Comparison of ENCODE assay signal across 9 mouse cellular contexts in the genomic region with DNA sequence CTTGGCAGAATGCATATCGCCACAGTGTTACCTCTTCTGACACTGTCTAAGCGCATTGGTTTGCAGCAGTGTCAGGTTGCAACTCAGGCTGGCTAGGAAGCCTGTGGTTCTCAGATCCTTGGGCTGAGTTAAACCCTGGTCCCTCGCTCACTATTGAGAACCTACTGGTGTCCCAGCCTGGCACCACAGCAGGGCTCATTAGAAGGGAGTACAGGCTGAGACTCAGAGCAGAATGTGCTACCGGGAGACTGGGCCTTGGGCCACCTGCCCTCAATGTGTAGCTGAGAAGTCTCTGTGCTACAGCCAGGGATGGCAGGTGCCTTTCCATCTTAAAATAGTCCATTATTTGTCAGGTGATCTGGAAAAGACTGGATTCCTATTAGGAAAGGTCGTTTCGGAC. TPM values are rescaled to one million over a fixed set of nuclear protein-coding genes. Genes with fewer than 3 reads are reported as not detected.
DNase-seq lines count a peak whose midpoint lies in the region; ATAC-seq and TF ChIP-seq lines count a peak whose summit lies in the region.
"Had no signal": no experiment of that assay in that cellular context is flagged by ENCODE, and none has a peak within 500 bp of the region (broad histone marks: within the 10 kb centered on the region; RNA-seq: fewer than 3 reads in every experiment).

No protein-coding gene starts in this region.

- no peak overlapping the region for H3K4me3 ChIP-seq in hindbrain, embryonic 16.5 days (ENCODE audit: low read length)
- no peak overlapping the region for H3K4me3 ChIP-seq in stomach, postnatal 0 days (ENCODE audit: low read depth, low read length)
- H3K4me3 ChIP-seq: liver, embryonic 15.5 days had no signal

- no peaks in the 10 kb centered on the region for H3K36me3 ChIP-seq in hindbrain, embryonic 16.5 days (ENCODE audit: control insufficient read depth, insufficient read depth, low read length)
- H3K36me3 ChIP-seq in stomach, postnatal 0 days (ENCODE audit: control insufficient read depth, insufficient read depth, low read length), result no peaks in the 10 kb centered on the region
- H3K36me3 ChIP-seq: liver, embryonic 15.5 days had no signal

- peak; percentile 32 for ATAC-seq in hindbrain, embryonic 16.5 days
- no peak for ATAC-seq in stomach, postnatal 0 days (ENCODE audit: low FRiP score, low TSS enrichment)

- H3K4me1 ChIP-seq in hindbrain, embryonic 16.5 days (ENCODE audit: control insufficient read depth, insufficient read depth, low read depth, low read length), result peaks cover 14% of the 10 kb centered on the region
- no peaks in the 10 kb centered on the region for H3K4me1 ChIP-seq in stomach, postnatal 0 days (replicated peaks; ENCODE audit: control insufficient read depth, insufficient read depth)
- H3K4me1 ChIP-seq: liver, embryonic 15.5 days had no signal

- no peak overlapping the region for H3K9ac ChIP-seq in hindbrain, embryonic 16.5 days (ENCODE audit: low read depth, low read length)
- no peak overlapping the region for H3K9ac ChIP-seq in stomach, postnatal 0 days (ENCODE audit: low read length)
- H3K9ac ChIP-seq: liver, embryonic 15.5 days had no signal

- no peaks in the 10 kb centered on the region for H3K9me3 ChIP-seq in hindbrain, embryonic 16.5 days (ENCODE audit: control insufficient read depth, low read length)
- no peaks in the 10 kb centered on the region for H3K9me3 ChIP-seq in stomach, postnatal 0 days (ENCODE audit: control insufficient read depth, low read length)
- H3K9me3 ChIP-seq: liver, embryonic 15.5 days had no signal

- WGBS in hindbrain, embryonic 16.5 days, result 57% methylated on average over 6 of the region's 6 CpGs
- WGBS in stomach, postnatal 0 days, result 71% methylated on average over 6 of the region's 6 CpGs

- TF ChIP-seq EP300 in stomach, postnatal 0 days (optimal IDR thresholded peaks at IDR 0.05), result no peak

- H3K4me2 ChIP-seq in hindbrain, embryonic 16.5 days (ENCODE audit: low read length), result no peak overlapping the region
- H3K4me2 ChIP-seq in stomach, postnatal 0 days (replicated peaks; ENCODE audit: low read depth), result no peak overlapping the region
- H3K4me2 ChIP-seq: liver, embryonic 15.5 days had no signal

- no peak for TF ChIP-seq CTCF in stomach, postnatal 0 days (IDR thresholded peaks at IDR 0.05; ENCODE audit: low read depth)

- peak overlapping the region; percentile 46 for H3K27ac ChIP-seq in hindbrain, embryonic 16.5 days (ENCODE audit: low read depth, low read length)
- no peak overlapping the region for H3K27ac ChIP-seq in stomach, postnatal 0 days (replicated peaks)
- H3K27ac ChIP-seq: liver, embryonic 15.5 days had no signal

- no peaks in the 10 kb centered on the region for H3K27me3 ChIP-seq in hindbrain, embryonic 16.5 days (replicated peaks; ENCODE audit: control insufficient read depth, insufficient read depth, low read length)
- H3K27me3 ChIP-seq in stomach, postnatal 0 days (ENCODE audit: control insufficient read depth, insufficient read depth, low read length), result no peaks in the 10 kb centered on the region
- H3K27me3 ChIP-seq: liver, embryonic 15.5 days had no signal

- DNase-seq in gastrocnemius, adult 18-20 months (ENCODE audit: low spot score), result peak; percentile 62
- DNase-seq in gastrocnemius, postnatal 4 days (ENCODE audit: low spot score in 2 of 2), result no peak
- peak; percentile 28 for DNase-seq in testis, postnatal 14 days (ENCODE audit: low spot score)
- no peak for DNase-seq in testis, postnatal 10 days (ENCODE audit: low spot score)
- DNase-seq in stomach, postnatal 0 days (ENCODE audit: low spot score), result no peak
- DNase-seq in ovary, postnatal 14 days (ENCODE audit: low spot score), result no peak
- no peak for DNase-seq in urinary bladder, adult 18-20 months (ENCODE audit: low spot score in 2 of 2)

RNA-seq across cellular contexts. Expression of a gene that starts 18.5 kb away (rescaled TPM):
- total RNA-seq in gastrocnemius, adult 18-20 months (2021), result 10 to 100 TPM in 1 of 2 experiments, 1 to 10 TPM in 1; 8.2 to 10.1 TPM
- total RNA-seq in gastrocnemius, postnatal 4 days (2021), result 10 to 100 TPM; 20.7 to 23.4 TPM
- polyA plus RNA-seq in hindbrain, embryonic 16.5 days (2015; fragmentation: Nextera tagmentation; extraction: Ambion mirVana), result 27.9 and 28.9 TPM in 2 replicates
- polyA plus RNA-seq in stomach, postnatal 0 days (2015; fragmentation: Nextera tagmentation; extraction: Ambion mirVana), result 3.1 and 3.3 TPM in 2 replicates

RNA-seq across cellular contexts. Expression of a gene that starts 18.6 kb away (rescaled TPM):
- 1 to 10 TPM; 8.0 to 9.1 TPM for total RNA-seq in gastrocnemius, adult 18-20 months (2021)
- 10 to 100 TPM; 14.8 to 17.9 TPM for total RNA-seq in gastrocnemius, postnatal 4 days (2021)
- 30.9 and 33.0 TPM in 2 replicates for polyA plus RNA-seq in hindbrain, embryonic 16.5 days (2015; fragmentation: Nextera tagmentation; extraction: Ambion mirVana)
- polyA plus RNA-seq in stomach, postnatal 0 days (2015; fragmentation: Nextera tagmentation; extraction: Ambion mirVana), result 21.3 and 21.7 TPM in 2 replicates

Comparison
In these comparisons a context has a peak if more than half of its experiments do, and no peak if none do; other contexts are left out.
1. DNase-seq: peak in gastrocnemius, adult 18-20 months (single experiment) and testis, postnatal 14 days (single experiment); none in gastrocnemius, postnatal 4 days (0 of 2), testis, postnatal 10 days (single experiment), stomach, postnatal 0 days (single experiment), ovary, postnatal 14 days (single experiment) and urinary bladder, adult 18-20 months (0 of 2).